Mouse (Mus musculus) lung, embryonic 14.5 days (tissue): ENCODE measurements around the gene Slc22a2. TPM values are rescaled to one million over a fixed set of nuclear protein-coding genes. Genes with fewer than 3 reads are reported as not detected.

Experiments
- ATAC-seq: fragments of 200-750 bp; cut with Nextera tagmentation; 2 replicates; pipeline ENCODE4 v1.8.0; 2017; ENCODE audit warnings: mild to moderate bottlenecking, moderate TSS enrichment, moderate library complexity; ENCODE audit not compliant: insufficient read depth
- DNase-seq: peaks from one replicate; pipeline ENCODE4 v3.0.0-alpha.2; 2015
- H3K27ac ChIP-seq: fragments of 300-500 bp; sonication (generic); 2 replicates; pipeline ENCODE4 v1.5.1; 2014; ENCODE audit warnings: low read depth, mild to moderate bottlenecking, moderate library complexity
- H3K27me3 ChIP-seq: fragments of 300-500 bp; sonication (generic); 2 replicates; pipeline ENCODE4 v1.6.1; 2014; ENCODE audit warnings: low read length, control low read depth; ENCODE audit not compliant: insufficient read depth
- H3K36me3 ChIP-seq: fragments of 300-500 bp; sonication (generic); 2 replicates; pipeline ENCODE4 v1.6.1; 2014; ENCODE audit warnings: control low read depth; ENCODE audit not compliant: insufficient read depth
- H3K4me1 ChIP-seq: fragments of 300-500 bp; sonication (generic); 2 replicates; pipeline ENCODE4 v1.6.1; 2014; ENCODE audit warnings: antibody characterized with exemption, control low read depth; ENCODE audit not compliant: insufficient read depth
- H3K4me2 ChIP-seq: fragments of 300-500 bp; sonication (generic); 2 replicates; pipeline ENCODE4 v1.6.1; 2014; ENCODE audit warnings: mild to moderate bottlenecking
- H3K4me3 ChIP-seq: fragments of 300-500 bp; sonication (generic); 2 replicates; pipeline ENCODE4 v1.5.1; 2014; ENCODE audit warnings: low read depth, low read length
- H3K9ac ChIP-seq: fragments of 300-500 bp; sonication (generic); 2 replicates; pipeline ENCODE4 v1.6.1; 2014
- H3K9me3 ChIP-seq: fragments of 300-500 bp; sonication (generic); 2 replicates; pipeline ENCODE4 v1.6.1; 2016; ENCODE audit warnings: low read depth, low read length, control low read depth
- CTCF ChIP-seq: IDR thresholded peaks from 2 replicates; pipeline ENCODE4 v1.5.1; 2016; ENCODE audit warnings: antibody characterized with exemption, low read depth
- WGBS: fragments of 180-500 bp; shearing (Covaris S2); extraction: QIAGEN DNeasy Blood & Tissue Kit; methylation state at CpG from one replicate; pipeline ENCODE4 v1.1.7; 2014; 5-methylcytosine and 5-hydroxymethylcytosine counted together
- polyA plus RNA-seq: library from polyadenylated mRNA; unstranded; fragments of >200 nt; fragmentation: Nextera tagmentation; extraction: Ambion mirVana; gene quantifications from 2 replicates; pipeline ENCODE4 v1.2.1, GENCODE M21; 2014

Slc22a2 gene
- polyA plus RNA-seq, 1 experiment from 2014 or later, result not detected

DNA sequence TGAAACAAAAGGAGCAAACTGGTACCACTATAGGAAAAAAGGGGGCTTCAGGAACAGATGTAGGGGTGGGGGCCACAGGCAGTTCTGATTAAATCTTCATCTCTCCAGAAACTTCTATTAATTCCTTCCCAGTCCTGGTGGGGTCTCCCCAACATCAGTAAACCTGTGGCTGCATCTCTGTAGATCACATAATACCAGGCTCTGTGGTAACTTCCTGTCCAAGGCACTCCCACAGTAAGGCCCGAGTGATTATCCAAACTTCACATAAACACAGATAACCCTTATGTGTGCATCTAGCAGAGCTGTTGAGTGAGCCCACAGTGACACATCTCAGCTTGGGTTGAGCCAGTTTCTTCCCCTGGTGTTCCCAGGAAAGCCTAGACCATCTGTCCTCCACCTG is 22.7 kb downstream of the Slc22a2 start:
- no peak overlapping the region for H3K9ac ChIP-seq
- H3K27ac ChIP-seq, result no peak overlapping the region
- H3K27me3 ChIP-seq, result no peaks in the 10 kb centered on the region
- H3K4me1 ChIP-seq, result no peaks in the 10 kb centered on the region
- H3K4me3 ChIP-seq, result no peak overlapping the region
- peak; percentile 70 for DNase-seq
- no peaks in the 10 kb centered on the region for H3K9me3 ChIP-seq
- H3K36me3 ChIP-seq, result no peaks in the 10 kb centered on the region
- TF ChIP-seq CTCF, result peak; percentile 30; the same call in 1 of the 2 replicates
- no peak overlapping the region for H3K4me2 ChIP-seq
- 15% methylated on average over 1 of the region's 1 CpGs for WGBS
- peak; percentile 83 for ATAC-seq

DNA sequence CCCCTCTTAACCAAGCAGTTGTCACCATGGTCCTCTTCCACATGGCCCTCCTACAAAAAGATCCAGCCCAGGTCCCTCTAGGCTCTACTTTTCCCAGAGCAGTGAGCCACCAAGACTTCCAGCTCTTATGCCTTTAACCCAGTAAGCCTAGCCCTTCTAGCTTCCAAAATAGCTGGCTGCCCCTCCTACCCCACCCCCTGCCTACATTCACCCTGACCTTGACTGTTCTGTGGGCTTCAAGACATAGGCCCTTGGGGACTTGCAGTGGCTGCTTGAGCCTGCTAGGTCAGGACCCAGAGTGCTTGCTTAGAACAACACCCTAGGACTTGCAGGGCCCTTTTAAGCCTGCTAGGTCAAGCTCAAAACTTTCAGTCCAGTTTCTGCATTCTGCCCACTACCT is 23.3 kb downstream of the Slc22a2 start:
- ATAC-seq, result peak; percentile 41; the same call in 1 of the 2 replicates
- Histone ChIP-seq H3K4me3 (no peak overlapping the region), H3K4me1 (no peaks in the 10 kb centered on the region), H3K9me3 (no peaks in the 10 kb centered on the region), H3K4me2 (no peak overlapping the region), H3K9ac (no peak overlapping the region), H3K27me3 (no peaks in the 10 kb centered on the region), H3K36me3 (no peaks in the 10 kb centered on the region), H3K27ac (no peak overlapping the region)
- TF ChIP-seq CTCF, result no peak
- no peak for DNase-seq

DNA sequence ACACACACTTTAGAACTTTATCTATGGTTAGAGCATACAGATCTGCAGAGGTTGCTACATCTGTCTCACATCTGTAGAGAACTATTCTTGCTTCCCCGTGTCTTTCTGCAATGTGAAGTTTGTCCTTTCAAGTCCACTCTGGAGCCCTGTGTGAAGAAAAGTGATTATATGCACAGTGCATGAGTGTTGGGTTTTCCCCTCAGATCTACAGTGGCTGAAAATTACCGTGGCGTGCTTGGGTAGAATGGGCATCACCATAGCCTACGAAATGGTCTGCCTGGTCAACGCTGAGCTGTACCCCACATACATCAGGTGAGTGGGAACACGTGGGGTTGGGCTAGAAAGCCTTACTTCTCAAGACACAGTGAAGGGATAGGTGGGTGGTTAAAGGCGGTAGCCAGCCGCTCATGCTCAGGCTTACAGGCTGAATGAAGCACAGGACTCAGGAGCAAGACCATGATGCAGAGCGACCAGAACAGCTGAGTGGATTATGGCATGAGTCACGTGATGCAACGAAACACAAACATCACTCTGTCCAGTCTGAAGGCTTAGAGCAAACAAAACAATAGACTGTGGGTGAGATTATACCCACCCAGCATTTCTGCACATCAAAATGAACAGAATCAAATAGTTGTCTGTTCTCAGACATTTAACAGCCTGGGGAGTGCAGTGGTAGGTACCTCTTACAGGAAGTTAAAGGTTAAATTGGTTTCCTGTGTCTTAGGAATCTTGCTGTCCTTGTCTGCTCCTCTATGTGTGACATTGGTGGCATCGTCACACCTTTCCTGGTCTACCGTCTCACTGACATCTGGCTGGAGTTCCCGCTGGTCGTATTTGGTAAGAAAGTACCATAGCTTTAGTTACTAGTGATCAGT is 30.8 kb downstream of the Slc22a2 start:
- no peak overlapping the region for H3K4me3 ChIP-seq
- no peak overlapping the region for H3K4me2 ChIP-seq
- peaks cover 4% of the 10 kb centered on the region; the same call in 1 of the 2 replicates for H3K4me1 ChIP-seq
- H3K27me3 ChIP-seq, result no peaks in the 10 kb centered on the region
- no peak for TF ChIP-seq CTCF
- H3K36me3 ChIP-seq, result no peaks in the 10 kb centered on the region
- no peak overlapping the region for H3K9ac ChIP-seq
- ATAC-seq, result no peak
- 74% methylated on average over 15 of the region's 15 CpGs for WGBS
- H3K9me3 ChIP-seq, result no peaks in the 10 kb centered on the region
- no peak for DNase-seq
- H3K27ac ChIP-seq, result no peak overlapping the region

DNA sequence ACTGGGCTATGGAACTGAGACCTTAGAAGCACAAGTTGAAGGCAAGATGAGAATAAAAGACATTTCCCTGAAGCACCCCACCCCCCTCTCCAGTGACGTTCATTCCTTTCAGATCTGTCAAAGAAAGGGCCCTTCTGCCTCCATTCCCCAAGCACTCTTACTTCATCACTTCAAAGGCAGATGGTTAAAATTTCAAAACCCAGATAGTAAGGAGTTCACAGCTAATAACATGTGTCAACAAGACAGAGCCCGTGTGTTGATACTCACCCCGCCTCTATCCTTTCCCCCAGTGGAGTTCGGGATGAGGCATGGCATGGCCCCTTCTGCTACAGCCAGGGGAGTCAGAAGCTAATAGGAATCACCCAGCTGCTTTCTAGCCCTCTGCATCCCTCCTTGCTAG is 31.5 kb downstream of the Slc22a2 start:
- ATAC-seq, result peak; percentile 83
- 7% methylated on average over 4 of the region's 4 CpGs for WGBS
- Histone ChIP-seq H3K4me2 (no peak overlapping the region), H3K4me1 (peaks cover 4% of the 10 kb centered on the region; the same call in 1 of the 2 replicates), H3K27ac (no peak overlapping the region), H3K36me3 (no peaks in the 10 kb centered on the region), H3K4me3 (no peak overlapping the region), H3K9ac (no peak overlapping the region), H3K9me3 (no peaks in the 10 kb centered on the region), H3K27me3 (no peaks in the 10 kb centered on the region)
- TF ChIP-seq CTCF, result no peak
- DNase-seq, result peak; percentile 71

DNA sequence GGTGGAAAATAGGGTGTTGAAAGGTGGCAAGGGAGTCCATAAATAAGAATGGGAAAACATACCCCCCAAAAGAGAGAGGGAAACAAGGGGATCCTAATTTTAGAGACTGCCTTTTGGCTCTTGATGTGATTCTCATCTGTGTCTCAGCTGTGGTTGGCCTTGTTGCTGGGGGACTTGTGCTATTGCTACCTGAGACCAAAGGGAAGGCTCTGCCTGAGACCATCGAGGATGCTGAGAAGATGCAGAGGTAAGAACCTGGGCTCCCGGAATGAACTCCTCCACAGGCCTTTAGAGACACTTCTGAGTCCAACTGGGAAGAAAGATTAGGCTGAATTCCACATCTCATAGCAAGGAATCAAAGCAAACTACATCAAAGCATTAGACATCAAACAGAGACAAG is 35.7 kb downstream of the Slc22a2 start:
- Histone ChIP-seq H3K36me3 (no peaks in the 10 kb centered on the region), H3K4me3 (no peak overlapping the region), H3K9me3 (no peaks in the 10 kb centered on the region; the same call in 1 of the 2 replicates), H3K4me2 (no peak overlapping the region), H3K27me3 (no peaks in the 10 kb centered on the region), H3K4me1 (peaks cover 4% of the 10 kb centered on the region; the same call in 1 of the 2 replicates), H3K27ac (no peak overlapping the region), H3K9ac (no peak overlapping the region)
- no peak for TF ChIP-seq CTCF
- DNase-seq, result no peak
- no peak for ATAC-seq
- 83% methylated on average over 2 of the region's 2 CpGs for WGBS

DNA sequence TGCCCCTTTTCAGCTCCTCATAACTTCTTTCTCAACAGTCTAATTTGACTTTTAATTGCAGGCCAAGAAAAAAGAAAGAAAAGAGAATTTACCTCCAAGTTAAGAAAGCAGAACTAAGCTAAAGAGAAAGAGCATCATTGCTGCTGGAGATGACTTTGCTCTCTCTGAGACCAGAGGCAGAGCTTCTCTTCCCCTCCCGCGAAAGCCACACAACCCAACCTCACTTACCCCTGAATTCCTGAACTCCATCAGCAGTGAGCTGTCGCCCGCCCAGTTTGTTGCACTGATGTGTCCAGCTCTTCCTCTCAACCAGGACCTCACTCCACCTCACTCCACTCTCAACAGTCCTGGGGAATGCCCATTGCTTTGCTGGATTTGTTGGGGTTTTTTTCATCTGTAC is 44.1 kb downstream of the Slc22a2 start:
- DNase-seq (no peak), ATAC-seq (no peak)
- no peaks in the 10 kb centered on the region for H3K27me3 ChIP-seq
- TF ChIP-seq CTCF, result no peak
- no peak overlapping the region for H3K4me2 ChIP-seq
- H3K4me3 ChIP-seq, result no peak overlapping the region
- H3K36me3 ChIP-seq, result no peaks in the 10 kb centered on the region
- H3K9ac ChIP-seq, result no peak overlapping the region
- peaks cover 15% of the 10 kb centered on the region; the same call in 1 of the 2 replicates for H3K4me1 ChIP-seq
- WGBS, result 81% methylated on average over 4 of the region's 4 CpGs
- peaks cover 5% of the 10 kb centered on the region; the same call in 1 of the 2 replicates for H3K9me3 ChIP-seq
- H3K27ac ChIP-seq, result no peak overlapping the region

DNA sequence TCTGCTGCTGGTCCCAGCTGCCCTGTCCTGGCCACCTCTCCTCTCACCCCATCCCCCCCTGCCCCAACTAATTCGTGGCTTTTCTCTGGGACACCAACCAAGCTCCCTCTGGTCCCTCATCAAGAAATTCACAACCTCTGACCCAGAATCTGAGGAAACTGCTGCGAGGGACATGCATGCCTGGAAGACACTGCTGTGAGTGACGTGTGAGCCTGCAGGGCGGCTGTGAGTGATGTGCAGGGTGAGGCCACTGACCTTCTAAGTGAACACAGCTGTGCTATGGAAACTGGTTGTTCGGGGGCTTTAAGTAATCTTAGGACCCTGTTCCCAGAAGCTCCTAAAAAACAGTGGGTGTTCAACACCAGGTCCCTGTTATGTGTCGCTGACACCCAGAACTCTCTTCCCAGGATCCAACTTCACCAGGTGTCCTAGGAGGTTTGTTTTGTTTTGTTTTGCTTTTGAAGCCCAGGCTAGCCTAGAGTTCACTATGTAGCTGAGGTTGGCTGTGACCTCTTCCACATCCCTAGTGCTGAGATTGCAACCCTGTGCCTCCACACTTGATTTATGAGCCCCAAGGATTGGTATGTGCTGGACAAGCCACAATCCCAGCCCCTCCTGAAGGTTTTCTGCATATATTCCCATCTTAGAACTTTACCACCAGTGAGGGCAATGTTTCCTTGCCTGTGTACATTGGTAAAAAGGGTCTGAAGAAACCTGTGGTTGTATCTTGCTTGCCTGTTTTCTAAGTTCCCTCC is 47.2 kb downstream of the Slc22a2 start:
- peak; percentile 40; the same call in 1 of the 2 replicates for ATAC-seq
- peaks cover 17% of the 10 kb centered on the region; the same call in 1 of the 2 replicates for H3K4me1 ChIP-seq
- no peak for TF ChIP-seq CTCF
- H3K9me3 ChIP-seq, result no peaks in the 10 kb centered on the region
- 26% methylated on average over 6 of the region's 6 CpGs for WGBS
- H3K36me3 ChIP-seq, result no peaks in the 10 kb centered on the region
- H3K27ac ChIP-seq, result peak overlapping the region; percentile 62
- no peaks in the 10 kb centered on the region for H3K27me3 ChIP-seq
- no peak overlapping the region for H3K9ac ChIP-seq
- no peak overlapping the region for H3K4me3 ChIP-seq
- DNase-seq, result peak; percentile 77
- H3K4me2 ChIP-seq, result no peak overlapping the region
